Mouse (Mus musculus) C2C12 (cell line): ENCODE measurements around the gene Vmn1r60. TPM values are rescaled to one million over a fixed set of nuclear protein-coding genes. Genes with fewer than 3 reads are reported as not detected.
A peak's percentile ranks its signal among the peaks of the same experiment; 100 is the strongest.
"Not testable (repeated sequence)": the region's sequence is repeated elsewhere in the genome, so short reads cannot be mapped to it uniquely, and the experiment has no call there.

Source experiments
- H3K27me3 ChIP-seq: one replicate; pipeline ENCODE4 v1.6.1; 2011; ENCODE audit not compliant: control insufficient read depth, insufficient read depth, insufficient read length
- H3K36me3 ChIP-seq: one replicate; pipeline ENCODE4 v1.6.1; 2011; ENCODE audit not compliant: control insufficient read depth, insufficient read depth
- H3K4me3 ChIP-seq: one replicate; pipeline ENCODE4 v1.5.1; 2011; ENCODE audit warnings: mild to moderate bottlenecking, control low read depth; ENCODE audit not compliant: poor library complexity, insufficient read depth, severe bottlenecking
- H3K79me2 ChIP-seq: one replicate; pipeline ENCODE4 v1.6.1; 2011; ENCODE audit not compliant: control insufficient read depth, insufficient read depth
- H3K79me3 ChIP-seq: one replicate; pipeline ENCODE4 v1.6.1; 2011; ENCODE audit warnings: low read depth, control low read depth
- H3ac ChIP-seq: one replicate; pipeline ENCODE3; 2011; ENCODE audit warnings: low read depth; ENCODE audit not compliant: control insufficient read depth, insufficient read length
- CEBPB ChIP-seq: IDR thresholded peaks from one replicate; pipeline ENCODE4 v1.6.1; 2011; ENCODE audit warnings: low read depth, mild to moderate bottlenecking, control low read depth, moderate library complexity
- FOSL1 ChIP-seq: IDR thresholded peaks from one replicate; pipeline ENCODE4 v1.8.0; 2011; ENCODE audit warnings: mild to moderate bottlenecking, low read length; ENCODE audit not compliant: poor library complexity, insufficient read depth, severe bottlenecking
- long read RNA-seq, 2 experiments: library from polyadenylated mRNA; unstranded; transcript quantifications; one replicate each; pipeline ENCODE4 v2.0.0; 2019 to 2020
- polyA plus RNA-seq: library from polyadenylated mRNA; unstranded; fragments of >200 nt; fragmentation: generic; extraction: Trizol; gene quantifications from one replicate; pipeline ENCODE4 v1.2.1, GENCODE M21; 2012; ENCODE audit warnings: missing spikeins

The Vmn1r60 gene
- polyA plus RNA-seq = not detected
- long read RNA-seq, experiment 1 = 0 reads
- long read RNA-seq, experiment 2 = 0 reads

- H3K36me3 ChIP-seq, H3K79me3 ChIP-seq, H3ac ChIP-seq, H3K27me3 ChIP-seq, H3K4me3 ChIP-seq, H3K79me2 ChIP-seq: not testable (repeated sequence)
Observed at GRCm38 (mm10) chr7:5547217-5547616, at the start of gene Vmn1r60. Gene Vmn1r60, minus strand, starts transcription at chr7:5547317.

DNA sequence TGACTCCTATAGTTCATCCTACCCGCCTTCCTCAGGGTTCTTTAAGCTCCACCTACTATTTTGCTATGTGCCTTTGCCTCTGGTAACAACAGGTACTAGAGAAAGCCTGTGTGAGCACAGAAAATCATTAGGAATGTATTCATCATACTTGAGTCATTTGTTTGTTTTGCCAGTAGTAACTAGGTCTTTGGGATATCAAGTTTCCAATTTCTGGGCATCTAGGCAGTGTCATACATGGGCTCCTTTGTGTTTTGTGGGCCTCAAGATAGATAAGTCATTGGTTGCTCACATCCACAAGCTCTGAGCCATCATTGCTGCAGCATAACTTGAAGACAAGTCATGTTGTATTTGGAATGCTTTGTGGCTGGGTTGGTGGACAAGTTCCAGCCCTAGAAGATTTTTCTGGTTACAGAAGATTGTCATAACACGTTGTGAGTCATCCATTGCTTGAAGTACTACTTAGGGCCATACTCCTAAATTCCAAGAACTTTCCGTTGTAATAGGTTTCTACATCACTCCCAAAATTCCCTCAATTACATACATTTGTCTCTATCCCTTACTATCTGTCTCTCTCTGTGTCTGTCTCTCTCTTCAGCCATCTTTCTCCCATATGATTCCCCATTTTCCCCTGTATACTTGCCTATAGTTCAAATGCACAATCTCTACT is 6.2 kb downstream of the Vmn1r60 start:
- H3K79me2 ChIP-seq, H3K79me3 ChIP-seq, H3K36me3 ChIP-seq, H3K27me3 ChIP-seq, H3ac ChIP-seq, H3K4me3 ChIP-seq: not testable (repeated sequence)
- peak; percentile 32 for TF ChIP-seq FOSL1
- TF ChIP-seq CEBPB = peak; percentile 0

GRCm38 (mm10) chr7:5493856-5494255 is 53.3 kb downstream of the Vmn1r60 start, which contains the start of gene Vmn2r28:
Gene Vmn2r28, minus strand, starts transcription at chr7:5493956.
- not testable (repeated sequence) for H3K36me3 ChIP-seq, H3K79me3 ChIP-seq

More at GRCm38 (mm10) chr7:5493856-5494255, 53.3 kb downstream of the Vmn1r60 start, which contains the start of gene Vmn2r28:
- not testable (repeated sequence) for H3K4me3 ChIP-seq, H3K79me2 ChIP-seq, H3ac ChIP-seq, H3K27me3 ChIP-seq

Other genes starting within 250 kb of the Vmn1r60 start
- gene Gm5065, start 196.8 kb downstream of the Vmn1r60 start, polyA plus RNA-seq = not detected
- not detected for gene Nlrp2, start 196.3 kb downstream of the Vmn1r60 start, polyA plus RNA-seq
- gene Vmn1r58, start 133.9 kb downstream of the Vmn1r60 start, polyA plus RNA-seq = not detected
- gene Vmn1r59, start 90.5 kb downstream of the Vmn1r60 start, polyA plus RNA-seq = not detected
- gene Vmn2r28, start 53.4 kb downstream of the Vmn1r60 start, polyA plus RNA-seq = not detected
- not detected for gene Vmn1r61, start 66.0 kb upstream of the Vmn1r60 start, polyA plus RNA-seq
- not detected for gene Vmn1r62, start 126.3 kb upstream of the Vmn1r60 start, polyA plus RNA-seq